Mouse (Mus musculus) forebrain, embryonic 15.5 days (tissue): ENCODE measurements around the gene Ppfia4. TPM values are rescaled to one million over a fixed set of nuclear protein-coding genes. Genes with fewer than 3 reads are reported as not detected.

ENCODE experiments used
- ATAC-seq: fragments of 200-750 bp; cut with Nextera tagmentation; replicated peaks from 2 replicates; pipeline ENCODE4 v1.8.0; 2017; ENCODE audit warnings: mild to moderate bottlenecking, moderate TSS enrichment, moderate library complexity
- H3K27ac ChIP-seq: fragments of 300-500 bp; sonication (generic); replicated peaks from 2 replicates; pipeline ENCODE4 v1.5.1; 2015; ENCODE audit warnings: mild to moderate bottlenecking, inconsistent platforms
- H3K27me3 ChIP-seq: fragments of 300-500 bp; sonication (generic); 2 replicates; pipeline ENCODE4 v1.6.1; 2015; ENCODE audit warnings: inconsistent platforms
- H3K36me3 ChIP-seq: fragments of 300-500 bp; sonication (generic); 2 replicates; pipeline ENCODE4 v1.6.1; 2015; ENCODE audit warnings: mild to moderate bottlenecking, inconsistent platforms
- H3K4me1 ChIP-seq: fragments of 300-500 bp; sonication (generic); 2 replicates; pipeline ENCODE4 v1.6.1; 2015; ENCODE audit warnings: inconsistent platforms
- H3K4me2 ChIP-seq: fragments of 300-500 bp; sonication (generic); replicated peaks from 2 replicates; pipeline ENCODE4 v1.6.1; 2015; ENCODE audit warnings: mild to moderate bottlenecking, inconsistent platforms
- H3K4me3 ChIP-seq: fragments of 300-500 bp; sonication (generic); 2 replicates; pipeline ENCODE4 v1.5.1; 2015; ENCODE audit warnings: mild to moderate bottlenecking, inconsistent platforms
- H3K9ac ChIP-seq: fragments of 300-500 bp; sonication (generic); replicated peaks from 2 replicates; pipeline ENCODE4 v1.6.1; 2015; ENCODE audit warnings: mild to moderate bottlenecking, inconsistent platforms
- H3K9me3 ChIP-seq: fragments of 300-500 bp; sonication (generic); 2 replicates; pipeline ENCODE4 v1.6.1; 2016; ENCODE audit warnings: inconsistent platforms
- WGBS: fragments of 180-500 bp; shearing (Covaris S2); methylation state at CpG from one replicate; pipeline ENCODE4 v1.1.7; 2015; ENCODE audit warnings: mixed read lengths; 5-methylcytosine and 5-hydroxymethylcytosine counted together
- polyA plus RNA-seq: library from polyadenylated mRNA; unstranded; fragments of >200 nt; fragmentation: Nextera tagmentation; extraction: Ambion mirVana; gene quantifications from 2 replicates; pipeline ENCODE4 v1.2.1, GENCODE M21; 2015

The Ppfia4 gene
- 9.3 and 11.3 TPM in 2 replicates for polyA plus RNA-seq

DNA sequence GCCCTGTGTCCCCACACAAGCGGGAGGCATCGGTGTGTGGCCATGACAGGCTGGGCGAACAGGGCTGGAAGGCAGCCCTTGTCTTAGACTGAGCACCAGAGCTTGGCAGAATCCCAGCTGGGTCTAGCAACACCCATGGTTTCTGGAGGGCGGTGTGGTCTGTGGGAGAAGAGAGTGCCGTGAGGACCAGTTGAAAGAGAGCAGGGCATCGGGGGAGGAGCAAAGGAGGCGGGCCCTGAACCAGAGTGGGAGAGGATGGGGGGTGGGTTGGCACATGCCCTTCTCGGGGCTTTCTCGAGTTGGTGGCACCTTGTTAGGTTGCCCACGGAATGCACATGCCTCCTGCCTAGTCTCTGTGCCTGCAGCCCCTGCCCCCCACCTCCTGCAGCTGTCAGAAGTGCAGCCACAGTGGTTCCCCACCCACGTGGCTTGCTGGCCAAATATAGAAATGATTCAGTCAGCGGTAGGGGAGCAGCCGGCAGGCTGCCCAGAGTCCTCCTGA, at the start of gene Ppfia4:
Gene Ppfia4, minus strand, starts transcription at position 159 of the 502 bp plus-strand sequence.
- Histone ChIP-seq H3K9ac (no peak within 1 kb of the TSS), H3K27me3 (no peaks in the 10 kb centered on the region), H3K9me3 (no peaks in the 10 kb centered on the region), H3K4me3 (no peak within 1 kb of the TSS), H3K27ac (no peak within 1 kb of the TSS), H3K36me3 (no peaks in the 10 kb centered on the region), H3K4me1 (peaks cover 17% of the 10 kb centered on the region), H3K4me2 (no peak within 1 kb of the TSS)
- ATAC-seq = peak; percentile 65
- WGBS = 46% methylated on average over 13 of the region's 13 CpGs

DNA sequence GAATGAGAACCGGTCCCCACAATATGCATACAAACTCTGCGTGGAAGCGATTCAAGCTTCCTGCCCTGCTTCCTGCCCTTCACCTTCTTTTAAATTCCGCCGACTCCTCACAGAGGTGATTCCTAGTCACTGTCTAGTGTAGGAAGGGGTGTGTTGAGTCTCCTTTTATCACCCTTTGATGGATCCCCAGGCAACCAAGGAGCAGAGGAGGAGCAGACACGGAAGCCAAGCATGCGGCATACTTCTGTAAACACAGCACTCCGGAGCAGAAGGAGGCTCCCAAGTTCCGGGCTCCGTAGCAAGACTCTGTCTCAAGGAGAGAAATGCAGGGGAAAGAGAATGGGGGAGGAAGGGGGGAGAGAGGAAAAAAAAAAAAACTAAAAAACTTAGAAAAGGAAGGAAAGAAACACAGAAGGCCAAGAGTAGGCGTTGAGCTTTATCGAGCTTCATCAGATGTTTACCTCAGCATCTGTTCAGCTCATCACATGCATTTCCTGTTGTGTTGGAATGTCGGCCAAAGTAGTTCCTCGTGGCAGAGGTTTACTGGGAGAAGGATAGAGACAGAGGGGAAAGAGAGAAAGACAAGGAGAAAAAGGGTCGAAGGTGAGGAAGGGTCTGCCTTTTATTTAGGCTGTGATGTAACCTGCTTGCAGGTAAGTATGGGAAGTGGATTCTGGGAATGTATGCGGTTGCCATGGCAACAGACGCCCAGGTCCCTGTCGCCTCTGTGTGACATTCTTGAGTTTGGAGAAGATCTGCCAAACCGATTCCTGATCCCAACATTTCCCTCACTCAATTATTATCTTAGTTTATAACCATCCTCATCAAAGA, 49.3 kb upstream of the Ppfia4 start:
- Histone ChIP-seq H3K9me3 (no peaks in the 10 kb centered on the region), H3K9ac (no peak overlapping the region), H3K4me2 (peak overlapping the region; percentile 25), H3K4me1 (no peaks in the 10 kb centered on the region), H3K4me3 (peak overlapping the region; percentile 20), H3K27ac (no peak overlapping the region), H3K27me3 (no peaks in the 10 kb centered on the region), H3K36me3 (no peaks in the 10 kb centered on the region)
- WGBS = 14% methylated on average over 19 of the region's 19 CpGs
- no peak for ATAC-seq

DNA sequence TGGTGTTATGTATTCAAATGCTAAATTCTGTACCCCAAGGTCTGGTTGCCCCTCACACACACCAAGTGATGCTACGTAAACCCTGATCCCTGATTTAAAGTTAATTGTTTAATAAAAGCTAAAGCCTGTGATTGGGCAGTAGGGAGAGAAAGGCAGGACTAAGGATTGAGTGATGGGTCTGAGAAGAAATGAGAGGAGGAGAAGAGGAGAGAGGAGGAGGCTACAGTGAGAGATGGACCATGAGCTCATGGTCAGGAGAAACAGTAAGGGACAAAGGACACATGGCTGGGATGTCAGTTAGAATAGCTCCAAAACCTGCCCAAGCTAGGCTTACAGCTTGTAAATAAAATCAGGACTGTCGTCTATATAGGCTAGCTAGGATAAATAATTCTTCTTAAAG, 48.3 kb upstream of the Ppfia4 start:
- no peak overlapping the region for H3K27ac ChIP-seq
- no peaks in the 10 kb centered on the region for H3K4me1 ChIP-seq
- WGBS = 77% methylated on average over 2 of the region's 2 CpGs
- no peak overlapping the region for H3K9ac ChIP-seq
- no peaks in the 10 kb centered on the region for H3K9me3 ChIP-seq
- no peak overlapping the region for H3K4me3 ChIP-seq
- H3K4me2 ChIP-seq = no peak overlapping the region
- ATAC-seq = no peak
- no peaks in the 10 kb centered on the region for H3K36me3 ChIP-seq
- no peaks in the 10 kb centered on the region for H3K27me3 ChIP-seq

DNA sequence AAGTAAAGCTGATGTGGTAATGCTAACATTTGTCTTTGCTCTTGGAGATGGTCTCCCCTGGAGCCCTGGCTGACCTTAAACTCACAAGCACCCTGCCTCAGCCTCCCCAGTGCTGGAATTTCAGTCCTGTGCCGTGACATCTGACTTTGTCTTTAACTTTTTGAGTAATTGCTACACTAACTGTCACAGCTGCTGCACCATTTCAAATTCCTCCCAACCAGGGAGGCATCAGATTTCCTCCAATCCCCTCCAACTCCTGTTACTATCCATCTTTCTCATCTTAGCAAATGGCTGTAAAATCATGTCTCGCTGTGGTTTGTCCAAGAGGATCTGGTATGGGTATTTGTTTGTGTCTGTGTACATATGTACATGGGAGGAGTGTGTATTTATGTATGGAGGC, 41.4 kb upstream of the Ppfia4 start:
- no peak overlapping the region for H3K4me3 ChIP-seq
- H3K4me2 ChIP-seq = no peak overlapping the region
- H3K36me3 ChIP-seq = no peaks in the 10 kb centered on the region
- ATAC-seq = no peak
- no peak overlapping the region for H3K9ac ChIP-seq
- H3K4me1 ChIP-seq = no peaks in the 10 kb centered on the region
- H3K27ac ChIP-seq = no peak overlapping the region
- no peaks in the 10 kb centered on the region for H3K9me3 ChIP-seq
- H3K27me3 ChIP-seq = no peaks in the 10 kb centered on the region
- WGBS = 75% methylated on average over 2 of the region's 2 CpGs

DNA sequence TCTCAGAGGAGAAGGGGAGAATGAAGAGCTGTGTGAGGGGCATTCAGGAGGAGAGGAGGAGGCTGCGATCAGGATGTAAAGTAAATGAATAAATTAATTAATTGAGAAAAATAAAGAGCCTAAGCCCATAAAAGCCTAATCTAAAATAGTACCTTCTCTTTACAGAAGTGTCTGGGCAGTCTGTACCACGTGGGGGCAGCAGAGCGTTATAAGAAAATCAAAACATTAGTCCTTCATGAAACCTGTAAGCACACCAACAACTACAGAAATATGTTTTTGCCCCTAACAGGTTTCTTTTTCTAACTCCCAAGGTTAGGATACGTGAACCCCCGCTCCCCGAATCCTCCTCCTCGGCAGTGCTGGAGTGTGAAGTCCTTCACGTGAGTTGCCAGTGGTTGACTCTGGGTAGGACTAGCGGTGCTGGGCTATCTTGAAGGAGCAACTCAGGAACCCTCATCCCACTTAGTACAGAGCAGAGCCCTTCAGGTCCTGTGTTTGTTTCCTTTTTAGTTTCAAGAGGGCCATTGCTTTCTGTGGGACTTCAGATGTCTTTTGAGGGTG, 36.1 kb upstream of the Ppfia4 start:
- Histone ChIP-seq H3K36me3 (no peaks in the 10 kb centered on the region), H3K4me3 (no peak overlapping the region), H3K4me2 (no peak overlapping the region), H3K27me3 (no peaks in the 10 kb centered on the region), H3K9me3 (no peaks in the 10 kb centered on the region), H3K27ac (no peak overlapping the region), H3K9ac (no peak overlapping the region), H3K4me1 (no peaks in the 10 kb centered on the region)
- no peak for ATAC-seq
- WGBS = 60% methylated on average over 9 of the region's 9 CpGs

DNA sequence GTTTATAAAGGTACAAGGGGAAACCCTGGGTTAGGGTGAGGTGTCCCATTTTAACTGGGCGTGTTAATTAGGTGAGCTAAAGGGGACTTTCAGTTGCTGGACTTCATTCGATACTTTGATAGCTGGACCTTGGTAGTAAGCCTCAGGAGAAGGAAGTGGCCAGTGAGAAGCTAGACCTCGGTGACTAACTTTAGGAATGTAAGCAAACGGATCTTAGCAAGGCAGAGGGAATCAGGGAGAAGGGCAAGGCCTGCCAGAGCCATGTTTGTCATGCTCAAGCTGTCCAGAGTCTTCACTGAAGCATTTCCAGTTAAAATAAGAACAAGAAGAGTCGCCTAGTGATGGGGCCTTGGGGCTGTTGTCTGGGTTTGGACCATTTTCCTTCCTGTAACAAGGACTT, 32.8 kb upstream of the Ppfia4 start:
- WGBS = 64% methylated on average over 5 of the region's 5 CpGs
- no peak for ATAC-seq

DNA sequence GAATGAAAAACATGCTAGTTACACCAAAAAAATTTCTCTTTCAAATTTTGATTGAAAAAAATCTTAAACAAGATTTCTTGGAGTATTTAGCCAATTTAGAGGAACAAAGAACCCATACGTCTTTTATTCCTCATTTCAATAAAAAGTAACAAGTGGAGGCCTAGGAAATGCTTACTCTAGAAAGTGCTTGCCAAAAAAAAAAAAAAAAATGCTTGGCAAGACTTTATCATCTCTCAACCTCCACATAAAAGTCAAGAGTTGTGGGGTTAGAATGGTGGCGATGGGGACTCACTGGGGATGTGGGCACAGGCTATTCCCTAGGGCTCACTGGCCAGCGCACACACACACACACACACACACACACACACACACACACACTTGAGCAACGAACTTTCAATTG, 30.5 kb upstream of the Ppfia4 start:
- 77% methylated on average over 4 of the region's 4 CpGs for WGBS
- Histone ChIP-seq H3K4me1 (peaks cover 24% of the 10 kb centered on the region), H3K27me3 (no peaks in the 10 kb centered on the region), H3K4me3 (no peak overlapping the region), H3K27ac (no peak overlapping the region), H3K9ac (no peak overlapping the region), H3K36me3 (peaks cover 20% of the 10 kb centered on the region), H3K4me2 (no peak overlapping the region), H3K9me3 (no peaks in the 10 kb centered on the region)
- ATAC-seq = no peak

More for the DNA sequence above, 32.8 kb upstream of the Ppfia4 start:
- Histone ChIP-seq H3K9me3 (no peaks in the 10 kb centered on the region), H3K4me2 (no peak overlapping the region), H3K4me3 (no peak overlapping the region), H3K4me1 (peaks cover 13% of the 10 kb centered on the region), H3K9ac (no peak overlapping the region), H3K27ac (no peak overlapping the region), H3K27me3 (no peaks in the 10 kb centered on the region), H3K36me3 (0 out of 2 replicates have a peak, but pooled peaks cover under 1% of the 10 kb centered on the region)

DNA sequence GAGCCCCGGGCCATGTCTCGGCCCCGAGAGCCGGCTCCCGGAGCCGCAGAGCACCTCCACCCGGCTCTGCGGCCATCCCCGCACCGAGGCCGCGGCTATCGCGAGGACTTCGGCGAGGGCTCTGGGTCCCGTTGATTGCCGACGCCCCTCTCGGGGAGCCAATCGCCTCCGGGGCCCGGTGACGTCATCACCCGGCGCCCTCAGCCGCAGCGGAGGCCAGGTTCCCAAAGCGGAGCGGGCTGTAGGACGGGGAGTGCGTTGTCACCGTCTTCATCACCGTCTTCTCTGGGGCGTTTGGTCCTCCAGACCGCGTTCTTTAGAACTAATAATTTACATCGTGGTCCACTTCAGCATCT, 29.1 kb upstream of the Ppfia4 start, which contains the start of gene Tmem183a:
Gene Tmem183a, minus strand, starts transcription at position 123 of the 356 bp plus-strand sequence.
- Histone ChIP-seq H3K4me2 (peak within 1 kb of the TSS; percentile 86), H3K36me3 (peaks cover 30% of the 10 kb centered on the region), H3K27me3 (no peaks in the 10 kb centered on the region), H3K9me3 (no peaks in the 10 kb centered on the region), H3K27ac (peak within 1 kb of the TSS; percentile 67), H3K9ac (peak within 1 kb of the TSS; percentile 93), H3K4me3 (peak within 1 kb of the TSS; percentile 62), H3K4me1 (peaks cover 24% of the 10 kb centered on the region)
- under 1% methylated on average over 37 of the region's 38 CpGs for whole genome bisulfite sequencing
- ATAC-seq = peak; percentile 98

DNA sequence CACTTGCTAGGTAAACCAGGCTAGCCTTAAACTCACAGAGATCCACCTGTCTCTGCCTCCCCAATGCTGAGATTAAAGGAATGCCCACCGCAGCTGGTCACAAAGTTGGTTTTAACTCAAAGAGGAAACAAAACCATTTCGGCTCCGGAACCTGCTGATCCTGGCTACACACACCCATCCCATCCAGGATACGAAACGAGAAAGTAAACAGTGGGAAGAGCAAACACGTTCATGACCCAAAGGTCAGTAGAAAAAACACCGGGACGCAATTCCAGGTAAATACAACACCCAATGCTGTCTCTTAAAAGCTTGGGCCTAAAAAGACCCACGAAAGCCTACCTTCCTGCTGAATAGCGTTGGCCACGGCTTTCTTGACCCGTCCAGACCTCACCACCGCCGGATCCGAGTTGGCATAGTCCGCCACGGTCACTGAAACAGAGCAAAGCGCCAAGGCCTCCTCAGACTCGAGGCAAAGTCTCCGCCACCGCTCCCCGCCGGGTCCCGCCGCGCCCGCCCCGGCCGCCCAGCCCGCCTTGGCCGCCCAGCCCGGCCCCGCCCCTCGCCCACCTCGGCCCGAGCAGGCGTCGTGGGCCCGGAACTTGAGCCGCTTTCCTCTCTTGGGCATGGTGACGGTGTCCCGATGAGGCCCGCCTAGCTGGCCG, 28.6 kb upstream of the Ppfia4 start:
- Histone ChIP-seq H3K36me3 (peaks cover 31% of the 10 kb centered on the region), H3K4me3 (peak overlapping the region; percentile 62), H3K4me1 (peaks cover 24% of the 10 kb centered on the region), H3K27ac (peak overlapping the region; percentile 67), H3K4me2 (peak overlapping the region; percentile 86), H3K27me3 (no peaks in the 10 kb centered on the region), H3K9ac (peak overlapping the region; percentile 93), H3K9me3 (no peaks in the 10 kb centered on the region)
- no peak; the same call in 1 of the 2 replicates for ATAC-seq
- 2% methylated on average over 43 of the region's 44 CpGs for WGBS

DNA sequence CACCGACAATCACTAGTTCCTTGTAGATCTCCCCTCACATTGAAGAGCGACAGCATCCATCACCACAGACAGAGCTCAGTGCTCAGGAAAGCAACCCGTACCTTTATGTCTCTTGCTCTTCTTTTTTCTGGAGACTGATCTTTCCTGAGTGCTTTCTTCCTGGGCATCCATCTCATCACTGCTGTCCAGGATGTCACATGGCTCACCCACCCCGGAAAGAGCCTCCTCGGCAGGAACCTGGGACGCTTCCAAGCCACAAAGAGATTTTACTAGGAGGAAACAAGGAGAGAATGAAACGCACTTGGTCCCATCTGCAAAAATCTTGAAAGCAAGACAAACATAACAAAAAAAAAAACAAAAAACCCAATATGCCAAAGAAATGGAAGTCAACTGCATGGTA, 27.9 kb upstream of the Ppfia4 start:
- H3K9me3 ChIP-seq = no peaks in the 10 kb centered on the region
- peak overlapping the region; percentile 93 for H3K9ac ChIP-seq
- H3K27me3 ChIP-seq = no peaks in the 10 kb centered on the region
- ATAC-seq = no peak
- H3K27ac ChIP-seq = no peak overlapping the region
- peaks cover 38% of the 10 kb centered on the region for H3K36me3 ChIP-seq
- peak overlapping the region; percentile 86 for H3K4me2 ChIP-seq
- peak overlapping the region; percentile 62 for H3K4me3 ChIP-seq
- H3K4me1 ChIP-seq = peaks cover 24% of the 10 kb centered on the region
- WGBS = 81% methylated on average over 7 of the region's 7 CpGs

DNA sequence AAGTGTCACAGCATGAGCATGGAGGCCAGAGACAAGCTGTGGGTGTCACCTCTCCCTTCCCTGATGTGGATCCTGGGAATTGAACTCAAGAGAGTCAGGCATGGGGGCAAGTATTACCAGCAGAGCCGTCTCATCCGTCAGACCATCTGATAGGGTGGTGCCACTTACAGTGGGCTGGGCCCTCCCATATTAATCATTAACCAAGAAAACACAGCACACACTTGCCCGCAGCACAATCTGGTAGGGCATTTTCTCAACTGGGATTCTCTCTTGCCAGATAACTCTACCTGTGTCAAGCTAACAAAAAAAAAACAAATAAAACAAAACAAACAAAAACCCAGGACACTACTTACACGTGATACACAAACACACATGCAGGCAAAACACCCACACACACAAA, 24.7 kb upstream of the Ppfia4 start:
- H3K36me3 ChIP-seq = peaks cover 69% of the 10 kb centered on the region
- 90% methylated on average over 4 of the region's 4 CpGs for WGBS
- no peak overlapping the region for H3K4me3 ChIP-seq
- H3K4me2 ChIP-seq = no peak overlapping the region
- H3K9me3 ChIP-seq = no peaks in the 10 kb centered on the region
- no peak for ATAC-seq
- H3K9ac ChIP-seq = no peak overlapping the region
- peaks cover 22% of the 10 kb centered on the region for H3K4me1 ChIP-seq
- no peak overlapping the region for H3K27ac ChIP-seq
- no peaks in the 10 kb centered on the region for H3K27me3 ChIP-seq

DNA sequence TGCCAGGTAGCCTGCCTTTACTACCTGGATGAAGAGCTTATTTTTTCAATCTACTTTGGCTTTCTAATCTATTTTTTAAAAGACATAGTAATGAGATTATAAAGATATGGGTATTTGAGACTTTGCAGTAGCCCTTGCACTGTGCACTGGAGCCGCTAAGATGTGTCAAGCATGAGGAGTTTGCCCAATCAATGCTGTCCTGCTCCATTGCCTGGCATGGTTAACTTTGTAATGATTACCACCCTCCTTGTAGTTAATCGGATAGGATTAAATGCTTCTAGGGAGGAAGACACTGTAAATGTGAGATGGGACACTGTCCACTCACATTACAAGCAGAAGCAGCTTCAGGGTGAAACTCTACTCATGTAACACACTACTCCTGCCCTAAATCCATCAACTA, 20.6 kb upstream of the Ppfia4 start:
- peaks cover 85% of the 10 kb centered on the region for H3K36me3 ChIP-seq
- H3K27me3 ChIP-seq = no peaks in the 10 kb centered on the region

More for the DNA sequence above, 20.6 kb upstream of the Ppfia4 start:
- Histone ChIP-seq H3K4me1 (no peaks in the 10 kb centered on the region), H3K9ac (no peak overlapping the region), H3K4me2 (no peak overlapping the region), H3K4me3 (no peak overlapping the region), H3K27ac (no peak overlapping the region), H3K9me3 (no peaks in the 10 kb centered on the region)
- 97% methylated on average over 2 of the region's 2 CpGs for WGBS
- ATAC-seq = no peak
